Mouse (Mus musculus): Measurements from ENCODE around the gene Srxn1. TPM values are rescaled to one million over a fixed set of nuclear protein-coding genes. Genes with fewer than 3 reads are reported as not detected.

Srxn1 gene
- total and polyA plus RNA-seq, 2 experiments from 2014 or later = 9.5 to 10.9 TPM

DNA sequence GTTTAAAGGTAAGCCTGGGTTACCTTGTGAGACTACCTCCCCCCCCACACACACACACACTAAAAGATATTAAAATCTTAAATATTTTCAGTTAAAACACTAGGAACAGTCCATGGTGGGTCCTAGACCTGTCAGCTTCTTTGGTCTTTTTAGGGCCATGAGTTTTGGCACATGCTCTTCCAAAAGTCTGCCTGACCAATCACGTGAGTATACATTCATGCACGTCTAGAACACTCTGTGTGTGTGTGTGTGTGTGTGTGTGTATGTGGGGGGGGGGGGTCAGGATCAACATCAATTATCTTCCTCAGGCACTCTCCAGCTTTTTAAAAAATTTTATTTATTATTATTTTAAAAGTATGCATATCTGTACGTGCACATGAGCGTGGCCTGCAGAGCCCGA is 7.2 kb downstream of the Srxn1 start:
- H3K4me3 ChIP-seq (ENCODE audit: low read depth, low read length) = no peak overlapping the region
- no peak for TF ChIP-seq CTCF (IDR thresholded peaks at IDR 0.05; ENCODE audit: low read depth)

DNA sequence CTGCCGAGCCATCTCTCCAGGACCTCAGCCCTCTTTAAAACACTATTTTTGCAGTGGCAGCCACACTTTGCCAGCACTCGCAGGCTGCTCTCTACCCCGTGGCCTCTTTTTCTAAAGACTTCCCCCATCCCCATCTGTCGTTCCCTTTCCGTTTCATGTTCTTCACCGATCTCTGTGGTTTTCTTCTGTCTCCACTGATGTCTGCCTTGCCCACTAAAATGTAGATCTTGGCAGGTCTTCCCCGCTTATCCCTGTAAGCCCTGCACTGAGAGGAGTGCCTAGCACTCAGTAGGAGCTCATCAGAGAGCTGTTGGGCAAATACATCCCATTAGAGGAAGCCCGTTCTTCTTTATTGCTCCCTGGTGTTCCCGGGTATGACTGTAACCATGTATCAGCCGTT is 7.7 kb downstream of the Srxn1 start:
- 64% methylated on average over 10 of the region's 10 CpGs for WGBS
- Histone ChIP-seq H3K36me3 (replicated peaks; ENCODE audit: control insufficient read depth, insufficient read depth, low read length) (no peaks in the 10 kb centered on the region), H3K9ac (replicated peaks; ENCODE audit: low read depth, low read length) (no peak overlapping the region), H3K27ac (ENCODE audit: low read depth) (no peak overlapping the region), H3K4me1 (ENCODE audit: control insufficient read depth, insufficient read depth) (no peaks in the 10 kb centered on the region), H3K9me3 (replicated peaks; ENCODE audit: control insufficient read depth, low read length) (no peaks in the 10 kb centered on the region), H3K4me2 (ENCODE audit: low read depth, low read length) (no peak overlapping the region), H3K27me3 (ENCODE audit: control insufficient read depth, insufficient read depth, low read length) (peaks cover 14% of the 10 kb centered on the region), H3K4me3 (ENCODE audit: low read depth, low read length) (no peak overlapping the region)
- DNase-seq (ENCODE audit: low spot score) (no peak), ATAC-seq (ENCODE audit: insufficient read depth, low read depth) (no peak)
- TF ChIP-seq CTCF (IDR thresholded peaks at IDR 0.05; ENCODE audit: low read depth) (no peak), EP300 (IDR thresholded peaks at IDR 0.05; ENCODE audit: low read depth) (no peak)

More for the DNA sequence above, 7.2 kb downstream of the Srxn1 start:
- no peak for DNase-seq (ENCODE audit: low spot score)
- H3K36me3 ChIP-seq (replicated peaks; ENCODE audit: control insufficient read depth, insufficient read depth, low read length) = no peaks in the 10 kb centered on the region
- peaks cover 1% of the 10 kb centered on the region; the same call in 1 of the 2 replicates for H3K9me3 ChIP-seq (replicated peaks; ENCODE audit: control insufficient read depth, low read length)
- no peak overlapping the region for H3K9ac ChIP-seq (replicated peaks; ENCODE audit: low read depth, low read length)
- no peak overlapping the region for H3K27ac ChIP-seq (ENCODE audit: low read depth)
- WGBS = 83% methylated on average over 5 of the region's 5 CpGs
- H3K4me2 ChIP-seq (ENCODE audit: low read depth, low read length) = no peak overlapping the region
- H3K4me1 ChIP-seq (ENCODE audit: control insufficient read depth, insufficient read depth) = no peaks in the 10 kb centered on the region
- ATAC-seq (ENCODE audit: insufficient read depth, low read depth) = no peak
- H3K27me3 ChIP-seq (ENCODE audit: control insufficient read depth, insufficient read depth, low read length) = peaks cover 14% of the 10 kb centered on the region

DNA sequence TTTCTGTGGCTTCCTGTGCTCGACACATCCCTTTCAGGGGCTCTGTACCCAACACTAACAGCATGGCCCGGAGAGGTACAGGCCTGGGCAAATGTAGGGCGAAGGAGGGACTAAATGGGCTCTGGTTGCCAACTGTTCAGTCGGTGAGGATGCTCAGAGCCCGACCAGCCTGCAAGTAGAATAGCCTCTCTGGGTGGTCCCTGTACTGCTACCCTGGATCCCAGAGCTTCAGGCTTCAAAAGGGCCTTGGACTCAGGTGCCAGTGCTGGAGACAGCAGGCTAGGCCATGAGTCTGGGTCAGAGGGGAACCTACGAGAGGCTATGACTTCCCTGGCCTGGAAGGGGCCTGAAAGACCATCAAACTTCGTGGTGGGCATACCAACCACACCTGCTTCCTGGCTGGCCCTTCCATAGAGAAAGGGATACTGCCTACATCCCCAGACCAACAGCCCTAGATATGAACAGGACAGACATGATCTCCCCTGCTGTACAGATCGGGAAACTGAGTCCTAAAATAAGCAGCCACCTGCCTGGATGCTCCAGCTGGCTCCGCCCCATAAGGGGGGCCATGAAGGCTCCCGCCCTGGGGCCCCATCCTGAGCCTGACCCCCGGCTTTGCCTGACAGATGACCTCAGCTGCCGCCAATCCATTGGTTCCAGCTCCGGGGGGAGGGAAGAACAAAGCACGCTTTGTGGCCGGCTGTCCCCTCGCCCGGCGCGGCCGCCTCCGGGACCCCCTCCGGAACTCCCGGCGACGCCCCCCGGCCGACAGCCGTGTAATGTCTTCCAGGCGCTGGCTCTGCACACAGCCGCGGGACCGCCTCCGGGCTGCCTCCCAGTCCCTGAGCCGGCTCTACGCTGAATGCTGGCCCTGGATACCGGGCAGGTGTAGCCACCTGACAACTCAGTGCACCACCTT is 9.0 kb downstream of the Srxn1 start:
- no peak for DNase-seq (ENCODE audit: low spot score)
- WGBS = 20% methylated on average over 36 of the region's 36 CpGs
- Histone ChIP-seq H3K9me3 (replicated peaks; ENCODE audit: control insufficient read depth, low read length) (no peaks in the 10 kb centered on the region), H3K27me3 (ENCODE audit: control insufficient read depth, insufficient read depth, low read length) (peaks cover 14% of the 10 kb centered on the region), H3K9ac (replicated peaks; ENCODE audit: low read depth, low read length) (no peak overlapping the region), H3K27ac (ENCODE audit: low read depth) (no peak overlapping the region), H3K4me3 (ENCODE audit: low read depth, low read length) (peak overlapping the region; percentile 12; the same call in 1 of the 2 replicates), H3K36me3 (replicated peaks; ENCODE audit: control insufficient read depth, insufficient read depth, low read length) (no peaks in the 10 kb centered on the region), H3K4me1 (ENCODE audit: control insufficient read depth, insufficient read depth) (no peaks in the 10 kb centered on the region), H3K4me2 (ENCODE audit: low read depth, low read length) (peak overlapping the region; percentile 34)
- TF ChIP-seq EP300 (IDR thresholded peaks at IDR 0.05; ENCODE audit: low read depth) (no peak), CTCF (IDR thresholded peaks at IDR 0.05; ENCODE audit: low read depth) (no peak)
- ATAC-seq (ENCODE audit: insufficient read depth, low read depth) = peak; percentile 17; the same call in 1 of the 2 replicates

DNA sequence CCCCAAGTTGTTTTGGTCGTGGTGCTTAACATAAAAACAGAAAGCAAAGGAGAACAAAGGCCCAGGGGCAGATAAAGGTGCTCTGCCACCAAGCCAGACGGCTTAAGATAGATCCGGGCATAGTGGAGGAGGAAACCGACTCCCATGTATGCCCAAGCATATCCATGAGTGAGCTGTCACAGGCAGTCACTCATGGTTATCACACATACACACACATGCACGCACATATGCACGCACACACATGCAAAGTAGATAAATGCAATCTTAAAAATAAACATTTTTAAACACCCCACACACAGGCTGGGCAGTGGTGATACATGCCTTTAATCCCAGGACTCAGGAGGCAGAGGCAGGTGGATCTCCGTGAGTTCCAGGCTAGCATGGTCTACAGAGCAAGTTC is 12.4 kb downstream of the Srxn1 start:
- Histone ChIP-seq H3K4me1 (ENCODE audit: control insufficient read depth, insufficient read depth) (no peaks in the 10 kb centered on the region), H3K36me3 (replicated peaks; ENCODE audit: control insufficient read depth, insufficient read depth, low read length) (no peaks in the 10 kb centered on the region), H3K27ac (ENCODE audit: low read depth) (no peak overlapping the region), H3K9me3 (replicated peaks; ENCODE audit: control insufficient read depth, low read length) (no peaks in the 10 kb centered on the region), H3K27me3 (ENCODE audit: control insufficient read depth, insufficient read depth, low read length) (peaks cover 21% of the 10 kb centered on the region), H3K4me3 (ENCODE audit: low read depth, low read length) (no peak overlapping the region), H3K9ac (replicated peaks; ENCODE audit: low read depth, low read length) (no peak overlapping the region), H3K4me2 (ENCODE audit: low read depth, low read length) (no peak overlapping the region)
- WGBS = 66% methylated on average over 7 of the region's 7 CpGs
- ATAC-seq (ENCODE audit: insufficient read depth, low read depth) = no peak
- no peak for DNase-seq (ENCODE audit: low spot score)
- TF ChIP-seq EP300 (IDR thresholded peaks at IDR 0.05; ENCODE audit: low read depth) = no peak
- no peak for TF ChIP-seq CTCF (IDR thresholded peaks at IDR 0.05; ENCODE audit: low read depth)

DNA sequence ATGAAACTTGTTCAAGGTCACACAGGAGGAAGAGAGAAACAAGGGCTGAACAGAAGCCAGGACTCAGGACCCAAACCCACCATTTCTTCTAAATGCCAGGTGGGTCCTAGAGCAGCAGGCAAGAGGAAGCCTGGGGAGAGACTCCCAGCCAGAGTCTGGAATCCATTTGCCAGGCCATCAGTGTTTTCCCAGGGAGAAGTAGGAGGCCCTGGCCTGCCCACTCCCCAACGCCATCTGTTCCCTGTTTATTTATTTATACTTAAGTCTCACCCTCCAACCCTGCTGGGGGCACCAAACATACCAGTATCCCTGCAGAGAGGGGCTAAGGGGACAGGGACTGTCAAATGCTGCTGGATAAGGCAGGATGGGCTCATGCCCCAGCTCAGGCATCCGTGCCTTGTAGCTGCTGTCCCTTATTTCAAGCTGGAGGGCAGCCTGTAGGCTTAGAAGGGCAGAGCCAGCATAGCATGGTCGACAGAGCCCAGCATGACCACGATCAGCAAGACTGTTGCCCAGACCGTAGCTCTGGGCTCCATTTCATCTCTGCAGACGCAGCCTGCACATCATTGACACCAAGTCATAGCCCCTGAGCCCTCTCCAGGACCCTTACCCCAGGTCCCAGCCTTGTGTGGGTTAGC is 14.0 kb downstream of the Srxn1 start:
- H3K9ac ChIP-seq (replicated peaks; ENCODE audit: low read depth, low read length) = no peak overlapping the region
- WGBS = 39% methylated on average over 6 of the region's 6 CpGs
- H3K36me3 ChIP-seq (replicated peaks; ENCODE audit: control insufficient read depth, insufficient read depth, low read length) = no peaks in the 10 kb centered on the region
- H3K4me2 ChIP-seq (ENCODE audit: low read depth, low read length) = no peak overlapping the region
- H3K27me3 ChIP-seq (ENCODE audit: control insufficient read depth, insufficient read depth, low read length) = peaks cover 16% of the 10 kb centered on the region
- TF ChIP-seq CTCF (IDR thresholded peaks at IDR 0.05; ENCODE audit: low read depth) (no peak), EP300 (IDR thresholded peaks at IDR 0.05; ENCODE audit: low read depth) (no peak)
- H3K9me3 ChIP-seq (replicated peaks; ENCODE audit: control insufficient read depth, low read length) = no peaks in the 10 kb centered on the region
- DNase-seq (ENCODE audit: low spot score) = no peak
- ATAC-seq (ENCODE audit: insufficient read depth, low read depth) = no peak
- H3K4me1 ChIP-seq (ENCODE audit: control insufficient read depth, insufficient read depth) = no peaks in the 10 kb centered on the region
- H3K27ac ChIP-seq (ENCODE audit: low read depth) = no peak overlapping the region
- no peak overlapping the region for H3K4me3 ChIP-seq (ENCODE audit: low read depth, low read length)
